ENCODE assay signal across 16 mouse cellular contexts in the genomic region with DNA sequence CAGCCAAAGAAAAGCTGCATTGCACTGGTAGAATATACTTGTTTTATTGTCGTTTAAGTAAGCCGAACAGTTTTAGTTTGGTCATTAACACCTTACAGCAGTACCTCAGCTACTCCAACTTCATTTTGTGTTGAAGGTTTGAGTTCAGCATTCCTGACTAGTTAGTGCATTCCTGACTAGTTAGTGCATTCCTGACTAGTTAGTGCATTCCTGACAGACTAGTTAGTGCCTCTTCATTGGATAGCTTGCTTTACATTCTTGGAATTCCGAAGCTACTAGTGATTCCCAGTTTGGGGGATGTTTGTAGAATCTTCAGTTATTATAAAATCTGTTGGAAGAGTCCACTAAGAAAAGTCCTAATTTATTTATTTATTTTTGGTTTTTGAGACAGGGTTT. TPM values are rescaled to one million over a fixed set of nuclear protein-coding genes. Genes with fewer than 3 reads are reported as not detected.
A peak's percentile ranks its signal among the peaks of the same experiment; 100 is the strongest.
DNase-seq lines count a peak whose midpoint lies in the region; ATAC-seq and TF ChIP-seq lines count a peak whose summit lies in the region.
"Had no signal": no experiment of that assay in that cellular context is flagged by ENCODE, and none has a peak within 500 bp of the region (broad histone marks: within the 10 kb centered on the region; RNA-seq: fewer than 3 reads in every experiment).

No protein-coding gene starts in this region.

- H3K36me3 ChIP-seq in embryonic facial prominence, embryonic 15.5 days: 0 out of 2 replicates have a peak, but pooled peaks cover 5% of the 10 kb centered on the region
- peaks cover 15% of the 10 kb centered on the region for H3K36me3 ChIP-seq in embryonic facial prominence, embryonic 10.5 days (replicated peaks)
- no peaks in the 10 kb centered on the region for H3K36me3 ChIP-seq in kidney, embryonic 16.5 days (ENCODE audit: insufficient read depth, low read length)
- no peaks in the 10 kb centered on the region for H3K36me3 ChIP-seq in stomach, embryonic 15.5 days
- H3K36me3 ChIP-seq: heart, embryonic 15.5 days; hindbrain, embryonic 12.5 days had no signal

- no peak for TF ChIP-seq CTCF in cortical plate, adult 2 months (IDR thresholded peaks at IDR 0.05; ENCODE audit: extremely low read depth, insufficient read depth, low read length)

- ATAC-seq in embryonic facial prominence, embryonic 15.5 days (ENCODE audit: insufficient number of reproducible peaks, low FRiP score, low TSS enrichment, low read depth): no peak
- no peak for ATAC-seq in kidney, embryonic 16.5 days (ENCODE audit: low FRiP score, low TSS enrichment)
- no peak for ATAC-seq in stomach, embryonic 15.5 days (ENCODE audit: insufficient read depth, low FRiP score, low read depth)
- ATAC-seq: activated CD4-positive, CD25-positive, alpha-beta regulatory T cell, adult 4 months; forebrain, embryonic 14.5 days; midbrain, embryonic 16.5 days had no signal

- H3K4me1 ChIP-seq in embryonic facial prominence, embryonic 15.5 days: peaks cover 24% of the 10 kb centered on the region
- H3K4me1 ChIP-seq in embryonic facial prominence, embryonic 10.5 days: peaks cover 39% of the 10 kb centered on the region
- H3K4me1 ChIP-seq in kidney, embryonic 16.5 days (ENCODE audit: insufficient read depth, low read length): peaks cover 35% of the 10 kb centered on the region
- peaks cover 15% of the 10 kb centered on the region for H3K4me1 ChIP-seq in cortical plate, adult 2 months (ENCODE audit: control insufficient read depth, insufficient read depth, low read length)
- peaks cover 13% of the 10 kb centered on the region; the same call in 1 of the 2 replicates for H3K4me1 ChIP-seq in stomach, embryonic 15.5 days

- 75% methylated on average over 3 of the region's 3 CpGs for WGBS in embryonic facial prominence, embryonic 15.5 days
- 91% methylated on average over 3 of the region's 3 CpGs for WGBS in embryonic facial prominence, embryonic 10.5 days
- 73% methylated on average over 3 of the region's 3 CpGs for WGBS in kidney, embryonic 16.5 days
- 85% methylated on average over 3 of the region's 3 CpGs for WGBS in stomach, embryonic 15.5 days

- no peak overlapping the region for H3K4me2 ChIP-seq in embryonic facial prominence, embryonic 15.5 days (replicated peaks)
- H3K4me2 ChIP-seq in kidney, embryonic 16.5 days (replicated peaks; ENCODE audit: low read depth, low read length): no peak overlapping the region
- no peak overlapping the region for H3K4me2 ChIP-seq in stomach, embryonic 15.5 days
- H3K4me2 ChIP-seq: heart, embryonic 15.5 days; hindbrain, embryonic 12.5 days; liver, embryonic 13.5 days had no signal

- no peak overlapping the region for H3K9ac ChIP-seq in embryonic facial prominence, embryonic 15.5 days
- H3K9ac ChIP-seq in kidney, embryonic 16.5 days (replicated peaks; ENCODE audit: low read length): no peak overlapping the region
- no peak overlapping the region for H3K9ac ChIP-seq in stomach, embryonic 15.5 days
- H3K9ac ChIP-seq: heart, embryonic 15.5 days; hindbrain, embryonic 12.5 days; liver, embryonic 13.5 days had no signal

- TF ChIP-seq POLR2A in cortical plate, adult 2 months (IDR thresholded peaks at IDR 0.05; ENCODE audit: extremely low read depth, insufficient read depth, low read length): no peak

- no peaks in the 10 kb centered on the region for H3K9me3 ChIP-seq in embryonic facial prominence, embryonic 15.5 days (replicated peaks)
- H3K9me3 ChIP-seq in embryonic facial prominence, embryonic 10.5 days: no peaks in the 10 kb centered on the region
- no peaks in the 10 kb centered on the region for H3K9me3 ChIP-seq in kidney, embryonic 16.5 days (ENCODE audit: low read length)
- H3K9me3 ChIP-seq in stomach, embryonic 15.5 days: no peaks in the 10 kb centered on the region
- H3K9me3 ChIP-seq: heart, embryonic 15.5 days; hindbrain, embryonic 12.5 days; liver, embryonic 13.5 days; megakaryocyte, embryonic 14.5 days had no signal

- H3K4me3 ChIP-seq in embryonic facial prominence, embryonic 15.5 days (replicated peaks): no peak overlapping the region
- no peak overlapping the region for H3K4me3 ChIP-seq in embryonic facial prominence, embryonic 10.5 days
- H3K4me3 ChIP-seq in kidney, embryonic 16.5 days (ENCODE audit: low read length): no peak overlapping the region
- no peak overlapping the region for H3K4me3 ChIP-seq in cortical plate, adult 2 months (ENCODE audit: insufficient read depth, low read length)
- H3K4me3 ChIP-seq in stomach, embryonic 15.5 days (replicated peaks): no peak overlapping the region
- H3K4me3 ChIP-seq: heart, embryonic 15.5 days; hindbrain, embryonic 12.5 days; liver, embryonic 13.5 days had no signal

- peak overlapping the region; percentile 18; the same call in 1 of the 2 replicates for H3K27ac ChIP-seq in embryonic facial prominence, embryonic 15.5 days (replicated peaks)
- no peak overlapping the region for H3K27ac ChIP-seq in embryonic facial prominence, embryonic 10.5 days (replicated peaks)
- peak overlapping the region; percentile 73 for H3K27ac ChIP-seq in kidney, embryonic 16.5 days (ENCODE audit: low read length)
- H3K27ac ChIP-seq in cortical plate, adult 2 months (ENCODE audit: insufficient read depth, low read length): 0 out of 2 replicates have a peak overlapping the region, but pooled peaks have one; percentile 19
- H3K27ac ChIP-seq in stomach, embryonic 15.5 days: peak overlapping the region; percentile 16; the same call in 1 of the 2 replicates
- H3K27ac ChIP-seq: heart, embryonic 15.5 days; hindbrain, embryonic 12.5 days; liver, embryonic 13.5 days had no signal

- no peak for DNase-seq in embryonic facial prominence, embryonic 10.5 days (ENCODE audit: low spot score)
- DNase-seq in kidney, adult 18-20 months: no peak
- DNase-seq in c-Kit-positive CD71-positive TER-119-positive erythroid progenitor cells, embryonic 14.5 days (ENCODE audit: low spot score): no peak
- DNase-seq in adrenal gland, adult (ENCODE audit: inconsistent age in 2 of 2, low spot score in 1 of 2): no peak
- DNase-seq: liver, embryonic 13.5 days; spleen, adult 18-20 months had no signal

- no peaks in the 10 kb centered on the region for H3K27me3 ChIP-seq in embryonic facial prominence, embryonic 15.5 days
- H3K27me3 ChIP-seq in embryonic facial prominence, embryonic 10.5 days (replicated peaks; ENCODE audit: low read depth, poor library complexity, severe bottlenecking): no peaks in the 10 kb centered on the region
- H3K27me3 ChIP-seq in kidney, embryonic 16.5 days (ENCODE audit: insufficient read depth, low read length): no peaks in the 10 kb centered on the region
- no peaks in the 10 kb centered on the region for H3K27me3 ChIP-seq in stomach, embryonic 15.5 days (replicated peaks)
- H3K27me3 ChIP-seq: heart, embryonic 15.5 days; hindbrain, embryonic 12.5 days; liver, embryonic 13.5 days; megakaryocyte, embryonic 14.5 days had no signal

RNA-seq across cellular contexts. Expression of gene Zzz3, which starts 7.4 kb away (rescaled TPM):
- 40.9 and 44.1 TPM in 2 replicates for polyA plus RNA-seq in embryonic facial prominence, embryonic 15.5 days (2015; fragmentation: Nextera tagmentation; extraction: Ambion mirVana)
- 57.2 and 58.2 TPM in 2 replicates for polyA plus RNA-seq in embryonic facial prominence, embryonic 10.5 days (2016; fragmentation: Nextera tagmentation; extraction: Ambion mirVana)
- polyA plus RNA-seq in kidney, embryonic 16.5 days (2015; fragmentation: Nextera tagmentation; extraction: Ambion mirVana): 50.3 and 54.5 TPM in 2 replicates
- 22.9 and 24.3 TPM in 2 replicates for polyA plus RNA-seq in cortical plate, adult 2 months (2012; rRNA removed)
- polyA plus RNA-seq in stomach, embryonic 15.5 days (2015; fragmentation: Nextera tagmentation; extraction: Ambion mirVana): 41.7 and 44.5 TPM in 2 replicates

RNA-seq across cellular contexts. Expression of gene Usp33, which starts 56.4 kb away (rescaled TPM):
- polyA plus RNA-seq in embryonic facial prominence, embryonic 15.5 days (2015; fragmentation: Nextera tagmentation; extraction: Ambion mirVana): 41.6 and 44.5 TPM in 2 replicates
- 52.9 and 53.9 TPM in 2 replicates for polyA plus RNA-seq in embryonic facial prominence, embryonic 10.5 days (2016; fragmentation: Nextera tagmentation; extraction: Ambion mirVana)
- polyA plus RNA-seq in kidney, embryonic 16.5 days (2015; fragmentation: Nextera tagmentation; extraction: Ambion mirVana): 45.7 and 46.2 TPM in 2 replicates
- polyA plus RNA-seq in cortical plate, adult 2 months (2012; rRNA removed): 89.2 and 93.7 TPM in 2 replicates
- polyA plus RNA-seq in stomach, embryonic 15.5 days (2015; fragmentation: Nextera tagmentation; extraction: Ambion mirVana): 38.7 and 43.2 TPM in 2 replicates
